Mouse (Mus musculus) heart, postnatal 14 days (tissue): ENCODE data around the gene Crybg2. TPM values are rescaled to one million over a fixed set of nuclear protein-coding genes. Genes with fewer than 3 reads are reported as not detected.

Experiments
- DNase-seq, 2 experiments: peaks; one replicate each; pipeline ENCODE4 v3.0.0; 2021 to 2022
- intact Hi-C: fragments of 180-260 bp; cut with DNase I; formaldehyde crosslinking; loops from one replicate; pipeline ENCODE4 v1.15.1; 2025
- total RNA-seq, 2 experiments: library from RNA; stranded (reverse); gene quantifications; 2 replicates each; pipeline ENCODE4 v1.2.3; 2021

Crybg2 gene
- total RNA-seq, 2 experiments from 2014 or later, result 0.24 TPM; not detected in 1

DNA sequence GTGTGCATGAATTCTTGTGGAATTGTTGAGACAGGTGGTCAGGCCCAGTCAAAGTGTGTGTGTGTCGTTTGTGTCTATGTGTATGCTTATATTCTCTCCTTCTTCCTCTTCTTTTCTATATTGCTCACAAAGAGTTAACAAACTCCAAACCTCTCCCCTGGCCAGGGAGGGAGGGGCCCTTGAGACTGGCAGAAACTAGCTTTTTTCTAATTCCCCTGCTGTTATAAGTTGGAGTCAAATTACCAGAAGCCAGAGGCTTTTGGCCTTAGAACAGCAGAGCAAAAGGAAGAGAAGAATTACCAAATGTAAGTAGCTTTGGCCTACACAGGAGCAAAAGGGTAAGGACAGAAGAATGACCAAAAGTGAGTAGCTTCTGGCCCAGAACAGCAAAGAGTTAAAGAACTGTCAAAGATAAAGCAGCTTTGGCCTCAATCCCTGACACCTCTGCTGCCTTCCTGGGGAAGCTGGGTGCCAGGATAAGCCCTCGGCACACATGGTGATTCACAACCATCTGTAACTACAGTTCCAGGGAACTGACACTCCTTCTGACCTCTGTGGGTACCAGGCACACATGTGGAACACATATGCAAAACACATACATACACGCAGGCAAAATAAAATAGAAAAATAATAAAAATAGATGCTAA is 75.8 kb downstream of the Crybg2 start:
- intact Hi-C loops, result no loop called here

DNA sequence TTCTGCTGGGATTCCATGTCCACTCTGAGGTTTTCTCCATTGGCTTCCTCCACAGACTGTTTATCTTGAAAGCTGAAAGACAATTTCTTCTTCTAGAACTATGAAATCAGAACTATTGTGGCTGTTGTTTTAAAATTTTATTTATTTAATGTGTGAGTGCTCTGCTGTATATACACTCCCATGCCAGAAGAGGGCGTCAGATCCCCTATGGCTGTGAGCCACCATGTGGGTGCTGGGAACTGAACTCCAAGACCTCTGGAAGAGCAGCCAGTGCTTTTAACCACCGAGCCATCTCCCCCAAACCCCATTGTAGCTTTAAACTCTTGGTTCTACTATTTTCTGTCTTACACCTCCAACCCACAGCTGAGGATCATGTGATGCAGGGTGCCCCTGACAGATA is 78.2 kb downstream of the Crybg2 start:
- DNase-seq, result no peak
- intact Hi-C loops, result no loop called here

More for the DNA sequence above, 75.8 kb downstream of the Crybg2 start:
- no peak for DNase-seq

Other genes starting within 250 kb of the Crybg2 start
- 1 to 10 TPM; 7.4 to 9.3 TPM for gene Rps6ka1, start 173.0 kb upstream of the Crybg2 start, total RNA-seq
- gene Hmgn2, start 92.2 kb upstream of the Crybg2 start, total RNA-seq, result 100 to 1,000 TPM; 129 to 151 TPM
- 10 to 100 TPM; 25.5 to 27.5 TPM for gene Dhdds, start 59.9 kb upstream of the Crybg2 start, total RNA-seq
- gene Lin28a, start 42.0 kb upstream of the Crybg2 start, total RNA-seq, result not detected
- gene Zfp683, start 7.0 kb upstream of the Crybg2 start, total RNA-seq, result not detected
- gene Cd52, start 34.3 kb downstream of the Crybg2 start, total RNA-seq, result 10 to 100 TPM in 1 of 2 experiments, 1 to 10 TPM in 1; 3.5 to 10.3 TPM
- 1 to 10 TPM; 1.4 to 1.7 TPM for gene Ubxn11, start 41.8 kb downstream of the Crybg2 start, total RNA-seq
- 10 to 100 TPM; 47.4 to 51.4 TPM for gene Sh3bgrl3, start 68.0 kb downstream of the Crybg2 start, total RNA-seq
- gene Cep85, start 126.3 kb downstream of the Crybg2 start, total RNA-seq, result 10 to 100 TPM; 31.5 to 33.7 TPM
- not detected for gene Gm7534, start 142.2 kb downstream of the Crybg2 start, total RNA-seq
- not detected for gene Catsper4, start 166.6 kb downstream of the Crybg2 start, total RNA-seq
- 1 to 10 TPM; 2.3 to 3.2 TPM for gene Cnksr1, start 177.6 kb downstream of the Crybg2 start, total RNA-seq
- not detected for gene E130218I03Rik, start 182.8 kb downstream of the Crybg2 start, total RNA-seq
- 1 to 10 TPM; 2.4 to 3.3 TPM for gene Zfp593, start 184.8 kb downstream of the Crybg2 start, total RNA-seq
- gene Gm30191, start 186.1 kb downstream of the Crybg2 start, total RNA-seq, result not detected
- gene Grrp1, start 193.3 kb downstream of the Crybg2 start, total RNA-seq, result 10 to 100 TPM in 1 of 2 experiments, 1 to 10 TPM in 1; 8.6 to 13.8 TPM
- gene Pdik1l, start 227.1 kb downstream of the Crybg2 start, total RNA-seq, result 1 to 10 TPM; 6.6 to 8.6 TPM